Mouse (Mus musculus) midbrain, embryonic 14.5 days (tissue): ENCODE data around the gene Eps8l3. TPM values are rescaled to one million over a fixed set of nuclear protein-coding genes. Genes with fewer than 3 reads are reported as not detected.

Experiments
- ATAC-seq: fragments of 200-750 bp; cut with Nextera tagmentation; 2 replicates; pipeline ENCODE4 v1.8.0; 2017; ENCODE audit warnings: moderate number of reproducible peaks, moderate library complexity; ENCODE audit not compliant: low FRiP score, low TSS enrichment
- DNase-seq: peaks from one replicate; pipeline ENCODE4 v3.0.0-alpha.2; 2015
- H3K27ac ChIP-seq: fragments of 300-500 bp; sonication (generic); replicated peaks from 2 replicates; pipeline ENCODE4 v1.5.1; 2014; ENCODE audit warnings: mild to moderate bottlenecking, low read depth, low read length, moderate library complexity
- H3K27me3 ChIP-seq: fragments of 300-500 bp; sonication (generic); 2 replicates; pipeline ENCODE4 v1.6.1; 2014; ENCODE audit warnings: low read length, control low read depth, mixed read lengths; ENCODE audit not compliant: control insufficient read depth, insufficient read depth
- H3K36me3 ChIP-seq: fragments of 300-500 bp; sonication (generic); 2 replicates; pipeline ENCODE4 v1.6.1; 2014; ENCODE audit warnings: low read length, control low read depth; ENCODE audit not compliant: control insufficient read depth, insufficient read depth
- H3K4me1 ChIP-seq: fragments of 300-500 bp; sonication (generic); 2 replicates; pipeline ENCODE4 v1.6.1; 2014; ENCODE audit warnings: mild to moderate bottlenecking, antibody characterized with exemption, low read length, control low read depth; ENCODE audit not compliant: control insufficient read depth, insufficient read depth
- H3K4me2 ChIP-seq: fragments of 300-500 bp; sonication (generic); 2 replicates; pipeline ENCODE4 v1.6.1; 2014; ENCODE audit warnings: mild to moderate bottlenecking, low read length, moderate library complexity
- H3K4me3 ChIP-seq: fragments of 300-500 bp; sonication (generic); replicated peaks from 2 replicates; pipeline ENCODE4 v1.5.1; 2014; ENCODE audit warnings: low read depth, low read length
- H3K9ac ChIP-seq: fragments of 300-500 bp; sonication (generic); replicated peaks from 2 replicates; pipeline ENCODE4 v1.6.1; 2014; ENCODE audit warnings: mild to moderate bottlenecking, low read length, moderate library complexity
- H3K9me3 ChIP-seq: fragments of 300-500 bp; sonication (generic); 2 replicates; pipeline ENCODE4 v1.6.1; 2016; ENCODE audit warnings: low read length, control low read depth, mixed read lengths; ENCODE audit not compliant: control insufficient read depth
- WGBS: fragments of 180-500 bp; shearing (Covaris S2); extraction: QIAGEN DNeasy Blood & Tissue Kit; methylation state at CpG from one replicate; pipeline ENCODE4 v1.1.7; 2014; 5-methylcytosine and 5-hydroxymethylcytosine counted together
- polyA plus RNA-seq: library from polyadenylated mRNA; unstranded; fragments of >200 nt; fragmentation: Nextera tagmentation; extraction: Ambion mirVana; gene quantifications from 2 replicates; pipeline ENCODE4 v1.2.1, GENCODE M21; 2014

Eps8l3 gene
- polyA plus RNA-seq, 1 experiment from 2014 or later, result not detected

- 92% methylated on average over 5 of the region's 5 CpGs for WGBS
- Histone ChIP-seq H3K4me3 (no peak overlapping the region), H3K9me3 (no peaks in the 10 kb centered on the region), H3K9ac (no peak overlapping the region), H3K36me3 (no peaks in the 10 kb centered on the region), H3K27ac (no peak overlapping the region), H3K4me2 (no peak overlapping the region), H3K4me1 (peaks cover 17% of the 10 kb centered on the region), H3K27me3 (no peaks in the 10 kb centered on the region)
- DNase-seq (no peak), ATAC-seq (no peak)
Observed at GRCm38 (mm10) chr3:107835301-107835700, 41.7 kb upstream of the Eps8l3 start.

- H3K9ac ChIP-seq, result no peak overlapping the region
- no peaks in the 10 kb centered on the region for H3K9me3 ChIP-seq
- no peak overlapping the region for H3K4me3 ChIP-seq
- H3K4me2 ChIP-seq, result no peak overlapping the region
- DNase-seq (no peak), ATAC-seq (no peak)
- no peaks in the 10 kb centered on the region for H3K27me3 ChIP-seq
- no peaks in the 10 kb centered on the region for H3K36me3 ChIP-seq
- H3K4me1 ChIP-seq, result peaks cover 8% of the 10 kb centered on the region
- H3K27ac ChIP-seq, result no peak overlapping the region
- 92% methylated on average over 5 of the region's 5 CpGs for WGBS
Observed at GRCm38 (mm10) chr3:107839855-107840254, 37.2 kb upstream of the Eps8l3 start.

- H3K9ac ChIP-seq, result no peak overlapping the region
- no peak for DNase-seq
- H3K27ac ChIP-seq, result no peak overlapping the region
- H3K27me3 ChIP-seq, result no peaks in the 10 kb centered on the region
- no peak overlapping the region for H3K4me2 ChIP-seq
- peaks cover 8% of the 10 kb centered on the region for H3K4me1 ChIP-seq
- H3K9me3 ChIP-seq, result no peaks in the 10 kb centered on the region
- 90% methylated on average over 7 of the region's 7 CpGs for WGBS
- H3K36me3 ChIP-seq, result no peaks in the 10 kb centered on the region
- no peak overlapping the region for H3K4me3 ChIP-seq
- ATAC-seq, result no peak
Observed at GRCm38 (mm10) chr3:107840855-107841254, 36.2 kb upstream of the Eps8l3 start.

GRCm38 (mm10) chr3:107841370-107841769 lies 35.7 kb upstream of the Eps8l3 start:
- Histone ChIP-seq H3K27ac (no peak overlapping the region), H3K9ac (no peak overlapping the region), H3K27me3 (no peaks in the 10 kb centered on the region), H3K4me2 (no peak overlapping the region), H3K9me3 (no peaks in the 10 kb centered on the region), H3K36me3 (no peaks in the 10 kb centered on the region), H3K4me3 (no peak overlapping the region), H3K4me1 (peaks cover 8% of the 10 kb centered on the region)
- ATAC-seq (no peak), DNase-seq (no peak)
- WGBS, result 80% methylated on average over 7 of the region's 7 CpGs

GRCm38 (mm10) chr3:107843406-107843805 lies 33.6 kb upstream of the Eps8l3 start:
- Histone ChIP-seq H3K4me2 (no peak overlapping the region), H3K27me3 (no peaks in the 10 kb centered on the region), H3K9ac (no peak overlapping the region), H3K27ac (no peak overlapping the region), H3K36me3 (no peaks in the 10 kb centered on the region), H3K4me1 (peaks cover 12% of the 10 kb centered on the region), H3K4me3 (no peak overlapping the region), H3K9me3 (no peaks in the 10 kb centered on the region)
- ATAC-seq (no peak), DNase-seq (no peak)
- WGBS, result 94% methylated on average over 3 of the region's 3 CpGs

GRCm38 (mm10) chr3:107844001-107844400 lies 33.0 kb upstream of the Eps8l3 start:
- no peak overlapping the region for H3K9ac ChIP-seq
- H3K4me2 ChIP-seq, result no peak overlapping the region
- 69% methylated on average over 3 of the region's 3 CpGs for WGBS
- H3K4me3 ChIP-seq, result no peak overlapping the region
- ATAC-seq, result no peak
- no peaks in the 10 kb centered on the region for H3K9me3 ChIP-seq
- peak; percentile 83 for DNase-seq
- peaks cover 15% of the 10 kb centered on the region for H3K4me1 ChIP-seq
- H3K27ac ChIP-seq, result no peak overlapping the region
- H3K27me3 ChIP-seq, result no peaks in the 10 kb centered on the region
- no peaks in the 10 kb centered on the region for H3K36me3 ChIP-seq

GRCm38 (mm10) chr3:107844499-107844898 lies 32.5 kb upstream of the Eps8l3 start:
- WGBS, result 70% methylated on average over 2 of the region's 2 CpGs
- Histone ChIP-seq H3K4me2 (no peak overlapping the region), H3K36me3 (no peaks in the 10 kb centered on the region), H3K4me3 (no peak overlapping the region), H3K27ac (no peak overlapping the region), H3K27me3 (no peaks in the 10 kb centered on the region), H3K4me1 (peaks cover 20% of the 10 kb centered on the region), H3K9me3 (no peaks in the 10 kb centered on the region), H3K9ac (no peak overlapping the region)
- no peak for DNase-seq
- ATAC-seq, result no peak

GRCm38 (mm10) chr3:107846175-107846574 lies 30.9 kb upstream of the Eps8l3 start:
- WGBS, result 89% methylated on average over 1 of the region's 1 CpGs
- H3K27me3 ChIP-seq, result no peaks in the 10 kb centered on the region
- no peak overlapping the region for H3K27ac ChIP-seq
- H3K36me3 ChIP-seq, result no peaks in the 10 kb centered on the region
- no peak overlapping the region for H3K4me3 ChIP-seq
- H3K4me2 ChIP-seq, result no peak overlapping the region
- ATAC-seq (no peak), DNase-seq (no peak)
- H3K9me3 ChIP-seq, result no peaks in the 10 kb centered on the region
- peaks cover 31% of the 10 kb centered on the region for H3K4me1 ChIP-seq
- no peak overlapping the region for H3K9ac ChIP-seq

GRCm38 (mm10) chr3:107846835-107847234 lies 30.2 kb upstream of the Eps8l3 start:
- Histone ChIP-seq H3K9me3 (no peaks in the 10 kb centered on the region), H3K9ac (no peak overlapping the region), H3K27ac (no peak overlapping the region), H3K36me3 (no peaks in the 10 kb centered on the region), H3K4me2 (no peak overlapping the region), H3K27me3 (no peaks in the 10 kb centered on the region), H3K4me1 (peaks cover 31% of the 10 kb centered on the region), H3K4me3 (no peak overlapping the region)
- WGBS, result 91% methylated on average over 3 of the region's 3 CpGs
- ATAC-seq (no peak), DNase-seq (no peak)
